Mouse (Mus musculus): Measurements from ENCODE around the gene Mettl23. TPM values are rescaled to one million over a fixed set of nuclear protein-coding genes. Genes with fewer than 3 reads are reported as not detected.

Mettl23 gene
- polyA plus RNA-seq, 1 experiment from 2014 or later = 70.6 TPM

- H3K4me3 ChIP-seq (ENCODE audit: low read depth, low read length) = no peak overlapping the region
- H3K27me3 ChIP-seq (ENCODE audit: control insufficient read depth, insufficient read depth, low read length) = no peaks in the 10 kb centered on the region
- ATAC-seq (ENCODE audit: low FRiP score) (no peak), DNase-seq (ENCODE audit: low spot score) (no peak)
- no peak overlapping the region for H3K27ac ChIP-seq (ENCODE audit: low read depth, low read length)
- H3K9me3 ChIP-seq (ENCODE audit: control insufficient read depth, low read length) = no peaks in the 10 kb centered on the region
- H3K9ac ChIP-seq (ENCODE audit: low read depth, low read length) = no peak overlapping the region
- no peak overlapping the region for H3K4me2 ChIP-seq (replicated peaks; ENCODE audit: low read depth, low read length)
- peaks cover 2% of the 10 kb centered on the region; the same call in 1 of the 2 replicates for H3K36me3 ChIP-seq (ENCODE audit: control insufficient read depth, insufficient read depth, low read length)
- H3K4me1 ChIP-seq (replicated peaks; ENCODE audit: control insufficient read depth, insufficient read depth, low read length) = peaks cover 8% of the 10 kb centered on the region
Measured at GRCm38 (mm10) chr11:116849587-116849986, 6.5 kb downstream of the Mettl23 start.

- DNase-seq (ENCODE audit: low spot score) = no peak
- no peak overlapping the region for H3K27ac ChIP-seq (ENCODE audit: low read depth, low read length)
- no peaks in the 10 kb centered on the region for H3K9me3 ChIP-seq (ENCODE audit: control insufficient read depth, low read length)
- H3K27me3 ChIP-seq (ENCODE audit: control insufficient read depth, insufficient read depth, low read length) = no peaks in the 10 kb centered on the region
- peak overlapping the region; percentile 99 for H3K4me3 ChIP-seq (ENCODE audit: low read depth, low read length)
- 70% methylated on average over 4 of the region's 4 CpGs for WGBS
- no peak overlapping the region for H3K9ac ChIP-seq (ENCODE audit: low read depth, low read length)
- peak overlapping the region; percentile 75; the same call in 1 of the 2 replicates for H3K4me2 ChIP-seq (replicated peaks; ENCODE audit: low read depth, low read length)
- no peak for ATAC-seq (ENCODE audit: low FRiP score)
- peaks cover 10% of the 10 kb centered on the region for H3K4me1 ChIP-seq (replicated peaks; ENCODE audit: control insufficient read depth, insufficient read depth, low read length)
- H3K36me3 ChIP-seq (ENCODE audit: control insufficient read depth, insufficient read depth, low read length) = peaks cover 2% of the 10 kb centered on the region; the same call in 1 of the 2 replicates
Measured at GRCm38 (mm10) chr11:116850085-116850484, 7.0 kb downstream of the Mettl23 start.

- Histone ChIP-seq H3K4me2 (replicated peaks; ENCODE audit: low read depth, low read length) (peak overlapping the region; percentile 75), H3K9ac (ENCODE audit: low read depth, low read length) (peak overlapping the region; percentile 97), H3K27ac (ENCODE audit: low read depth, low read length) (no peak overlapping the region), H3K9me3 (ENCODE audit: control insufficient read depth, low read length) (no peaks in the 10 kb centered on the region), H3K27me3 (ENCODE audit: control insufficient read depth, insufficient read depth, low read length) (no peaks in the 10 kb centered on the region), H3K4me3 (ENCODE audit: low read depth, low read length) (peak overlapping the region; percentile 99), H3K4me1 (replicated peaks; ENCODE audit: control insufficient read depth, insufficient read depth, low read length) (peaks cover 10% of the 10 kb centered on the region), H3K36me3 (ENCODE audit: control insufficient read depth, insufficient read depth, low read length) (peaks cover 2% of the 10 kb centered on the region; the same call in 1 of the 2 replicates)
- no peak for DNase-seq (ENCODE audit: low spot score)
- 47% methylated on average over 6 of the region's 6 CpGs for WGBS
- ATAC-seq (ENCODE audit: low FRiP score) = no peak
Measured at GRCm38 (mm10) chr11:116850833-116851477, 7.9 kb downstream of the Mettl23 start.

- under 1% methylated on average over 29 of the region's 29 CpGs for WGBS
- peak overlapping the region; percentile 75 for H3K4me2 ChIP-seq (replicated peaks; ENCODE audit: low read depth, low read length)
- H3K27ac ChIP-seq (ENCODE audit: low read depth, low read length) = peak overlapping the region; percentile 97
- peak overlapping the region; percentile 99 for H3K4me3 ChIP-seq (ENCODE audit: low read depth, low read length)
- H3K4me1 ChIP-seq (replicated peaks; ENCODE audit: control insufficient read depth, insufficient read depth, low read length) = peaks cover 10% of the 10 kb centered on the region
- peak overlapping the region; percentile 97 for H3K9ac ChIP-seq (ENCODE audit: low read depth, low read length)
- no peaks in the 10 kb centered on the region for H3K9me3 ChIP-seq (ENCODE audit: control insufficient read depth, low read length)
- DNase-seq (ENCODE audit: low spot score) (no peak), ATAC-seq (ENCODE audit: low FRiP score) (no peak)
- no peaks in the 10 kb centered on the region for H3K27me3 ChIP-seq (ENCODE audit: control insufficient read depth, insufficient read depth, low read length)
- peaks cover 2% of the 10 kb centered on the region; the same call in 1 of the 2 replicates for H3K36me3 ChIP-seq (ENCODE audit: control insufficient read depth, insufficient read depth, low read length)
Measured at GRCm38 (mm10) chr11:116851576-116852290, 8.7 kb downstream of the Mettl23 start.

GRCm38 (mm10) chr11:116852291-116852890 lies 9.3 kb downstream of the Mettl23 start, which contains the start of gene Mfsd11:
Mfsd11 (plus strand) TSS chr11:116852440.
- Histone ChIP-seq H3K36me3 (ENCODE audit: control insufficient read depth, insufficient read depth, low read length) (peaks cover 2% of the 10 kb centered on the region; the same call in 1 of the 2 replicates), H3K27me3 (ENCODE audit: control insufficient read depth, insufficient read depth, low read length) (no peaks in the 10 kb centered on the region), H3K4me1 (replicated peaks; ENCODE audit: control insufficient read depth, insufficient read depth, low read length) (peaks cover 10% of the 10 kb centered on the region), H3K9ac (ENCODE audit: low read depth, low read length) (peak within 1 kb of the TSS; percentile 97), H3K4me3 (ENCODE audit: low read depth, low read length) (peak within 1 kb of the TSS; percentile 99), H3K4me2 (replicated peaks; ENCODE audit: low read depth, low read length) (peak within 1 kb of the TSS; percentile 75), H3K9me3 (ENCODE audit: control insufficient read depth, low read length) (no peaks in the 10 kb centered on the region), H3K27ac (ENCODE audit: low read depth, low read length) (peak within 1 kb of the TSS; percentile 97)
- ATAC-seq (ENCODE audit: low FRiP score) (peak; percentile 34; the same call in 1 of the 2 replicates), DNase-seq (ENCODE audit: low spot score) (peak; percentile 77)
- under 1% methylated on average over 70 of the region's 91 CpGs for WGBS

- Histone ChIP-seq H3K9ac (ENCODE audit: low read depth, low read length) (peak within 1 kb of the TSS; percentile 97), H3K9me3 (ENCODE audit: control insufficient read depth, low read length) (no peaks in the 10 kb centered on the region), H3K4me2 (replicated peaks; ENCODE audit: low read depth, low read length) (peak within 1 kb of the TSS; percentile 75), H3K36me3 (ENCODE audit: control insufficient read depth, insufficient read depth, low read length) (peaks cover 2% of the 10 kb centered on the region; the same call in 1 of the 2 replicates), H3K27me3 (ENCODE audit: control insufficient read depth, insufficient read depth, low read length) (no peaks in the 10 kb centered on the region), H3K4me3 (ENCODE audit: low read depth, low read length) (peak within 1 kb of the TSS; percentile 99), H3K4me1 (replicated peaks; ENCODE audit: control insufficient read depth, insufficient read depth, low read length) (peaks cover 10% of the 10 kb centered on the region), H3K27ac (ENCODE audit: low read depth, low read length) (peak within 1 kb of the TSS; percentile 97)
- WGBS = 1% methylated on average over 53 of the region's 74 CpGs
- peak; percentile 91 for ATAC-seq (ENCODE audit: low FRiP score)
- peak; percentile 98 for DNase-seq (ENCODE audit: low spot score)
Measured at GRCm38 (mm10) chr11:116852891-116853511, 9.9 kb downstream of the Mettl23 start, which contains the start of gene Srsf2. Srsf2 (minus strand) TSS chr11:116853094.

GRCm38 (mm10) chr11:116853512-116853928 lies 10.4 kb downstream of the Mettl23 start:
- Histone ChIP-seq H3K36me3 (ENCODE audit: control insufficient read depth, insufficient read depth, low read length) (peaks cover 2% of the 10 kb centered on the region; the same call in 1 of the 2 replicates), H3K27me3 (ENCODE audit: control insufficient read depth, insufficient read depth, low read length) (no peaks in the 10 kb centered on the region), H3K4me3 (ENCODE audit: low read depth, low read length) (peak overlapping the region; percentile 99), H3K27ac (ENCODE audit: low read depth, low read length) (peak overlapping the region; percentile 97), H3K4me1 (replicated peaks; ENCODE audit: control insufficient read depth, insufficient read depth, low read length) (peaks cover 10% of the 10 kb centered on the region), H3K9me3 (ENCODE audit: control insufficient read depth, low read length) (no peaks in the 10 kb centered on the region), H3K4me2 (replicated peaks; ENCODE audit: low read depth, low read length) (peak overlapping the region; percentile 75), H3K9ac (ENCODE audit: low read depth, low read length) (peak overlapping the region; percentile 97)
- peak; percentile 94 for ATAC-seq (ENCODE audit: low FRiP score)
- WGBS = 1% methylated on average over 35 of the region's 36 CpGs
- peak; percentile 98 for DNase-seq (ENCODE audit: low spot score)

GRCm38 (mm10) chr11:116854279-116854678 lies 11.2 kb downstream of the Mettl23 start:
- WGBS = 49% methylated on average over 10 of the region's 10 CpGs
- Histone ChIP-seq H3K4me1 (replicated peaks; ENCODE audit: control insufficient read depth, insufficient read depth, low read length) (peaks cover 10% of the 10 kb centered on the region), H3K36me3 (ENCODE audit: control insufficient read depth, insufficient read depth, low read length) (peaks cover 2% of the 10 kb centered on the region; the same call in 1 of the 2 replicates), H3K27me3 (ENCODE audit: control insufficient read depth, insufficient read depth, low read length) (no peaks in the 10 kb centered on the region), H3K4me3 (ENCODE audit: low read depth, low read length) (peak overlapping the region; percentile 99), H3K9me3 (ENCODE audit: control insufficient read depth, low read length) (no peaks in the 10 kb centered on the region), H3K27ac (ENCODE audit: low read depth, low read length) (no peak overlapping the region), H3K4me2 (replicated peaks; ENCODE audit: low read depth, low read length) (peak overlapping the region; percentile 75), H3K9ac (ENCODE audit: low read depth, low read length) (peak overlapping the region; percentile 97)
- ATAC-seq (ENCODE audit: low FRiP score) (no peak), DNase-seq (ENCODE audit: low spot score) (no peak)

Data from hindbrain, embryonic 11.5 days (tissue).